Mouse (Mus musculus) intestine, postnatal 0 days (tissue): ENCODE results near the gene Lmnb2. TPM values are rescaled to one million over a fixed set of nuclear protein-coding genes. Genes with fewer than 3 reads are reported as not detected.

Source experiments
- ATAC-seq: fragments of 200-750 bp; cut with Nextera tagmentation; 2 replicates; pipeline ENCODE4 v1.8.0; 2017; ENCODE audit warnings: mild to moderate bottlenecking, moderate TSS enrichment, moderate library complexity
- H3K27ac ChIP-seq: fragments of 300-500 bp; sonication (generic); 2 replicates; pipeline ENCODE4 v1.5.1; 2014; ENCODE audit warnings: mild to moderate bottlenecking, low read depth, low read length, moderate library complexity
- H3K27me3 ChIP-seq: fragments of 300-500 bp; sonication (generic); replicated peaks from 2 replicates; pipeline ENCODE4 v1.6.1; 2014; ENCODE audit warnings: low read length, mixed read lengths; ENCODE audit not compliant: control insufficient read depth, insufficient read depth
- H3K36me3 ChIP-seq: fragments of 300-500 bp; sonication (generic); 2 replicates; pipeline ENCODE4 v1.6.1; 2014; ENCODE audit warnings: mild to moderate bottlenecking, moderate library complexity; ENCODE audit not compliant: control insufficient read depth, insufficient read depth
- H3K4me1 ChIP-seq: fragments of 300-500 bp; sonication (generic); replicated peaks from 2 replicates; pipeline ENCODE4 v1.6.1; 2014; ENCODE audit warnings: antibody characterized with exemption, low read length, mixed read lengths; ENCODE audit not compliant: control insufficient read depth, insufficient read depth
- H3K4me2 ChIP-seq: fragments of 300-500 bp; sonication (generic); replicated peaks from 2 replicates; pipeline ENCODE4 v1.6.1; 2014; ENCODE audit warnings: low read depth, mild to moderate bottlenecking, moderate library complexity
- H3K4me3 ChIP-seq: fragments of 300-500 bp; sonication (generic); 2 replicates; pipeline ENCODE4 v1.5.1; 2014; ENCODE audit warnings: low read depth, low read length
- H3K9ac ChIP-seq: fragments of 300-500 bp; sonication (generic); 2 replicates; pipeline ENCODE4 v1.6.1; 2014; ENCODE audit warnings: mild to moderate bottlenecking, low read depth, low read length
- H3K9me3 ChIP-seq: fragments of 300-500 bp; sonication (generic); 2 replicates; pipeline ENCODE4 v1.6.1; 2016; ENCODE audit warnings: mixed run types; ENCODE audit not compliant: control insufficient read depth
- CTCF ChIP-seq: sonication (generic); IDR thresholded peaks from 2 replicates; pipeline ENCODE4 v1.5.1; 2016; ENCODE audit warnings: low read depth, mild to moderate bottlenecking, control low read depth, antibody characterized with exemption, moderate library complexity
- whole genome bisulfite sequencing: fragments of 180-500 bp; shearing (Covaris S2); extraction: QIAGEN DNeasy Blood & Tissue Kit; methylation state at CpG from one replicate; pipeline ENCODE4 v1.1.7; 2014; 5-methylcytosine and 5-hydroxymethylcytosine counted together
- polyA plus RNA-seq: library from polyadenylated mRNA; unstranded; fragments of >200 nt; fragmentation: Nextera tagmentation; extraction: Ambion mirVana; gene quantifications from 2 replicates; pipeline ENCODE4 v1.2.1, GENCODE M21; 2015

Gene Lmnb2
- polyA plus RNA-seq, 1 experiment from 2014 or later: 12.9 TPM

- H3K27ac ChIP-seq: no peak overlapping the region
- H3K27me3 ChIP-seq: no peaks in the 10 kb centered on the region
- no peak overlapping the region for H3K4me3 ChIP-seq
- 93% methylated on average over 11 of the region's 11 CpGs for WGBS
- H3K4me2 ChIP-seq: no peak overlapping the region
- no peak for ATAC-seq
- H3K4me1 ChIP-seq: peaks cover 6% of the 10 kb centered on the region
- H3K9me3 ChIP-seq: no peaks in the 10 kb centered on the region
- peaks cover 50% of the 10 kb centered on the region for H3K36me3 ChIP-seq
- no peak for TF ChIP-seq CTCF
- H3K9ac ChIP-seq: no peak overlapping the region
Measured at GRCm38 (mm10) chr10:80904709-80905108, 13.3 kb downstream of the Lmnb2 start.

DNA sequence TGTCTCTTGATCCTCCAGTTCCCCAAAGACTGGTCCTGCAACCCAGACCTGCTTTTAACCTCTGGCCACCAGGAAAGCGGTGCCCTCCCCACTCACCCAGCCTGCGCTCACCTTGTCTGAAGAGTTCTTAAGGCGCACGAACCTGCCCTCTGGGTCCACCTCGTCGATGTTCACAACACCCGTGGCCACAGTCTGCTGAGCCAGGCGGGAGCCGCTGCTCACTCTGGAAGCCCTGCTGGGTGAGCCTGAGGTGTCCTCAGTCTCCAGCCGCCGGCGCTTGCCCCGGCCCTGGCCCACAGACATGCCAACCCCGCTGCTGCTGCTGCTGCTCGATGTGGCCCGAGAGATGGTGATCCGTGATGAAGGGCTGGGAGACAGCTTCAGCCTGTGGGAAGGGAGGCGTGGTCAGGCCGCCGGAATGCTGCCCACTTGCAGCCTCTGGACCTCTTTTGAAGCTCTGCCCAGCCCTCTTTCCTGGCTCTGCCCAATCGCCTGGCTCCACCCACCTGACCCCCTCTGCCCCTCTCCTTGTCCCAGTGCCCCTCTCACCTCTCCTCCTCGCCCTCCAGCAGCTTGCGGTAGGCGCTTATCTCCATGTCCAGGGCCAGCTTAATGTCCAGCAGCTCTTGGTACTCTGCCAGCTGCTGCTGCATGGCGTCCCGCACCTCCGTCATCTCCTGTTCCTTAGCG, 13.9 kb downstream of the Lmnb2 start:
- H3K4me2 ChIP-seq: no peak overlapping the region
- 85% methylated on average over 28 of the region's 28 CpGs for WGBS
- H3K9ac ChIP-seq: no peak overlapping the region
- peaks cover 11% of the 10 kb centered on the region for H3K4me1 ChIP-seq
- no peaks in the 10 kb centered on the region for H3K27me3 ChIP-seq
- H3K27ac ChIP-seq: no peak overlapping the region
- ATAC-seq: no peak
- H3K36me3 ChIP-seq: peaks cover 44% of the 10 kb centered on the region
- no peaks in the 10 kb centered on the region for H3K9me3 ChIP-seq
- H3K4me3 ChIP-seq: no peak overlapping the region
- TF ChIP-seq CTCF: no peak

DNA sequence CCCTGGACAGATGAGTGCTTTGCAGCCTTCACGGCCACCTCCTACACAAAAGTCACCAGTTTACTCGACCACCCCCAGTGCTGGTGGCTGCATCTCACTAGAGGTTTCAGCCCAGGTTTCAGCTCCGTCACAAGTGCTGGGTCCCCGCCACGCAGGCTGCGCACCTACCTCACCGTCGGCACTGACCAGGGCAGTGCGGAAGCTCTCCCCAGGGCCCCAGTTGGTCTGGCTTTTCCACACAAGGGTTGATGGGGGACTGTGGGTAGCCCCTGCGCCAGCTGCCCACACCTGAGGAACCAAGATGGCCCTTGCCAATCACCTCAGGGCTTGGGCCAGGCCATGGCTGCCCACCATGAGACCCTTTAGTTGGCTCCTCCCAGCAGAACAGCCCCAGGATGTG, 14.8 kb downstream of the Lmnb2 start:
- H3K9ac ChIP-seq: no peak overlapping the region
- peaks cover 44% of the 10 kb centered on the region for H3K36me3 ChIP-seq
- TF ChIP-seq CTCF: no peak
- 90% methylated on average over 10 of the region's 10 CpGs for WGBS
- H3K27ac ChIP-seq: no peak overlapping the region
- no peaks in the 10 kb centered on the region for H3K27me3 ChIP-seq
- no peaks in the 10 kb centered on the region for H3K9me3 ChIP-seq
- no peak for ATAC-seq
- no peak overlapping the region for H3K4me2 ChIP-seq
- H3K4me1 ChIP-seq: peaks cover 11% of the 10 kb centered on the region
- no peak overlapping the region for H3K4me3 ChIP-seq

DNA sequence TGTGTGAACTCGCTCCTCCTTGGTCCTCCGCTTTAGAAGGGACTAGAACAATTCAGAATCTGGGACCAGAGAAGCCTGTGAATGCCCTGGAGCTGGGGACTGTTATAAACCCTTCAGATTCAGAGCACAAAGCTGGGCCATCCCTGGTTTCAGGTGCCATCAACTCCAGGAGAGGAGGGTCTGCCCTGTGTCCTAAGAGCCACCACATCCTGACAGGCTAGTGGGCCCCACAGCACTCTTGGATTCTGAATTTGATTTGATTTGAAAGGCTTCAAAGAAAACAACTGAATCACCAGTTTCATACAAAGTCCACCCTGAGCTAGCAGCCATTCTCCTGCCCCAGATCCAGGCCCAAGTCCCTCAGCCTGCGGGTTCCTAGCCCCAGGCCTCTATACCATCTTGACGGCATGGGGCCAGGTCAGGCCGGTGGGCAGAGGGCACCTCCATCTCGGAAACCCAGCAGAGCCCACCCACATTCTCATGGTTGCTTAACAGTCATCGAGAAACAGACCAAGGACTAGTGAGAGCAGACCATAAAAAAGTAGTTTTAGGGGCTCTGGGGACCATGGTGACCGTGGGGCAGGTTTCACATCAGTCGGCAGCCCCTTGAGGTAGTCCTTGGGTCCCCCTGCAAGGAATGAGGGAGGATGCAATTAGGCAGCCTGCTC, 15.6 kb downstream of the Lmnb2 start:
- no peaks in the 10 kb centered on the region for H3K9me3 ChIP-seq
- no peaks in the 10 kb centered on the region for H3K27me3 ChIP-seq
- H3K4me1 ChIP-seq: peaks cover 11% of the 10 kb centered on the region
- no peak for ATAC-seq
- no peak overlapping the region for H3K4me2 ChIP-seq
- WGBS: 94% methylated on average over 9 of the region's 9 CpGs
- no peak overlapping the region for H3K27ac ChIP-seq
- H3K36me3 ChIP-seq: peaks cover 40% of the 10 kb centered on the region
- no peak overlapping the region for H3K9ac ChIP-seq
- no peak overlapping the region for H3K4me3 ChIP-seq
- TF ChIP-seq CTCF: no peak

DNA sequence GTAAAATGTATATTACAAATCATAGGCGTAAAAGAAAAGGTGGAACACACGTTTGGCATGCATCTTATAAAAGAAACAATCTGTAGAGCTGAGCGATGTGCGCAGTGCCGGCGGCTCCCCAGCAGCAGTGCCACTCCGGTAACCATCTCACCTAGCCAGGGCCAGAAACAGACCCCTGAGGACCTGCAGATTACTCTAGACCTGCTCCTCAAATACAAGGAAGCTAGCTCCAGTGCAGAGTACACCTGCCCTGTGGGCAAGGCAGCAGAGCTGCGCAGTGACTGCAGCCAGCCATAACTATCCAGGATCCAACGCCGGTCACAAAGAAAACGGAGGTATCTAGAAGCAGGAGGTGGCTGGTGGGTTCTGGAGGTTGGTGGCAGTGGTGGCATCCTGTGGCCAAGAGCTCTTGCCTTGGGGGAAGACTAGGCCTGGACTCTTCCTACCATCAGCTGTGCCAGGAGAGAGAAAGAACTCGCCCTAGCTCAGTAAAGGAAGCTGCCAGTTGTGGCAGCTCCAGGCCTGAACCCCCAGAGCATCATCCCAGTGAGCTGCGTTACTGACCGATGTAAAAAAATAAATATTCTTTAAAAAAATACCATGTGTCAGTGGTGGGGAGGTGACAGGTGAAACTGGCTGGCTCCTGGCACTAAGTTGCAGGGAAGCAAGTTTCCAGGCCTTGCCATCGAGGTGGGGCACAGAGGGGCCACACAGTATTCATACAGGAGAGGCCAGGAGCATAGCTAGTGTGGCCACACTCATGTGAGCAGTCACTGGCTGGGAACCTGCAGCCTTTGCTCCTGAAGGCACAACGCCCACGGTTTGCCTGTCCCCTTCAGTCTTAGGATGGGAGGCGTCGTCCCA, 16.4 kb downstream of the Lmnb2 start:
- no peak overlapping the region for H3K9ac ChIP-seq
- H3K4me3 ChIP-seq: no peak overlapping the region

More for the DNA sequence above, 16.4 kb downstream of the Lmnb2 start:
- WGBS: 85% methylated on average over 19 of the region's 19 CpGs
- no peak for ATAC-seq
- H3K9me3 ChIP-seq: no peaks in the 10 kb centered on the region
- H3K4me1 ChIP-seq: peaks cover 11% of the 10 kb centered on the region
- H3K36me3 ChIP-seq: peaks cover 36% of the 10 kb centered on the region
- no peak for TF ChIP-seq CTCF
- peak overlapping the region; percentile 28; the same call in 1 of the 2 replicates for H3K27ac ChIP-seq
- no peaks in the 10 kb centered on the region for H3K27me3 ChIP-seq
- H3K4me2 ChIP-seq: peak overlapping the region; percentile 35; the same call in 1 of the 2 replicates
